Mouse (Mus musculus) mesoderm, embryonic 11.5 days (tissue): ENCODE results near the gene Kti12.

Experiments
- DNase-seq: peaks from one replicate; pipeline ENCODE4 v3.0.0-alpha.2; 2012; ENCODE audit warnings: low read depth, low spot score

Kti12 gene

DNA sequence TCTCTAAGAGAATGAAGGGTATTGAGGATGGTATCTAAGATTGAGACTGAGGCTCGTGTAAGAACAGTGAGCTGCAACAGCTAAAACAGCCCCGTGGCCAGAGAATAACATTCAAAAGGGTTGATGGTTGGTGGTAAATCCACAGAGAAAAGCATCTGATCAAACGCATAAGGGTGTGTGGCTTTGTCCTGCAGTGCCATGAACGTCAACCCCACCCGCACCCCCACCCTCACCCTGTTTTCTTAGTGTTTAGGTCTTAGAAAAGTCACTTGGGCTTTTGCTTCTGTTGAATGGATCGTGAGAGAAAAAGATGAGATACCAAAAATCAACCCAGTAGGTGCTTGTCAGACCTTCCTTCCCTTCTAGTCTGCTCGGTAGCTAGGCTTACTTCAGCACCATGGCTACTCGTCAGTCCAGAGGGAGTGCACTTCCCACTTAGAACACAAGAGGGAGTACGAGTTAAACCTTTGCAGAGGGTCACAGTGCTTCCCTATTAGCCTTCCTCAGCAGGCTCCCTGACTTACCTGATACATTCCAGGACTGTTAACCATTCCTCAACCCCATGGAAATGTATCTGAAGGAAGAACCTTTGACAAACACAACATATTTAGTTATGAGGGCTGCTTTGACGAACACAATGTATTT lies 22.3 kb downstream of the Kti12 start:
- peak; percentile 90 for DNase-seq

DNA sequence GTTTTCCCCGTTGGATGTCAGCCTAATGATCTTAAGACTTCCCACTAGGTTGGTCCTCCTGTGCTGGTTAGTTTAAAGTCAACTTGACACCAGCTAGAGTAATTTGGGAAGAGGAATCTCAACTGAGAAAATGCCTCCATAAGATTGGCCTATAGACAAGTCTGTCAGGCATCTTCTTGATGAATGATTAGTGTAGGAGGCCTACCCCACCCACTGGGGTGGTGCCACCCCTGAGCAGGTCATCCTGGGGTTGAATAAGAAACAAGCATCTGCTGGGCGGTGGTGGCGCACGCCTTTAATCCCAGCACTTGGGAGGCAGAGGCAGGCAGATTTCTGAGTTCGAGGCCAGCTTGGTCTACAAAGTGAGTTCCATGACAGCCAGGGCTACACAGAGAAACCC lies 26.2 kb downstream of the Kti12 start:
- DNase-seq, result no peak

DNA sequence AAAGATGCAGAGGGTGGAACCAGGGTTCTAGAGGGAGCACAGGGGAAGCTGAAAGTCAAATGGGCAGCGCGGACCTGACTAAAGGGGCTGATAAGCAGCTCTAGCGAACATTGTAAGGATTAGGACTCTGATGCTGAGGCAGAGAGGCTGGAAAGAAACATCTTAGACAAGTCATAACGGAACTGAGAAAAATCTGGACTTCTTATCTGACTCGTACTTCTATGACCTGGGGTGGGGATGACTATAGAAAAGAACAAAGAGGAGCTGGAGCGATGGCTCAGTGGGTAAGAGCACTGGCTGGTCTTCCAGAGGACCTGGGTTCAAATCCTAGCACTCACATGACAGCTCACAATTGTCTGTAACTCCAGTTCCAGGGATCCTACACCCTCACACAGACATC lies 30.3 kb downstream of the Kti12 start:
- no peak for DNase-seq

DNA sequence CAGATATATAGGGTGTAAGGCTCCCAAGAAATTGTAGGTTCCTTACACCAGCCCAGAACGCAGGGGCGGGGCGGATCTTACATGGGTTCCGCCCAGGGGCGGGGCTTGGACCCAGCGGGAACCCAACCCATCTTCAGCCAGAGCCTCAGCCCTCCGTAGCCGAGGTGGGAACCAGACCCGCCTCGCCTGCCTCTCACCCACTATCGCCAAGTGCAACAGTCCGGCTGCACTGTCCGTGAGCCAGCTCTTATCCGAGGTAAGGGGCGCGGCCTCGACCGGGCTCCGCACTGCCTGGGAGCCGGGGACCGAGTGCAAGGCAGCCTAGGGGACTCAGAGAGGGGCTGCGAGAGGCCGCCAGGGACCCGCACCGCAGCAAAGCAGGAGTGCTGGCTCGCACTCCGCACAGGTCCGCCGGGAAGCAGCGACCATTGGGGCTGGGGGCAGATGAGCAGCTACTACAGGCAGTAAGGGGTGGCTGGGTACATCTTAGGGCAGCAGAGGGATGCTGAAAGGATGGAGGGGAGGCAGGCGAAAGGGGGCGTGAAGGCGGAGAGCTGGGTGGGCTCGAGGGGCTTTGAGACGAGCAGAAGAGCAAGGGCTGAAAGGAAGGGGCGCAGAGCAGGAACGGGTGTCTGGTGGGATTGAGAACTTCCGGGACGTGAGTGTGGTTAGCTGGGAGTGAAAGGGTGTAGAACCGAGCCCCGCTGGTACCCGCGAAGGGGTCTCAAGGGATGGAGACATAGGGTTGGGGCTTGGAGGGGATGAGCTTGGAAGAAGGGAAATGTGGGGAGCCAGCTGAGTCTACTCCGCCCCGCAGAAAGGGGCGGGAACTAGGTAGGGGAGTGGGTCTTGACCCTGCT lies 31.6 kb downstream of the Kti12 start, which contains the start of gene Rab3b:
Rab3b (plus strand) TSS at position 101 of the 860 bp plus-strand sequence.
- DNase-seq, result peak; percentile 57

DNA sequence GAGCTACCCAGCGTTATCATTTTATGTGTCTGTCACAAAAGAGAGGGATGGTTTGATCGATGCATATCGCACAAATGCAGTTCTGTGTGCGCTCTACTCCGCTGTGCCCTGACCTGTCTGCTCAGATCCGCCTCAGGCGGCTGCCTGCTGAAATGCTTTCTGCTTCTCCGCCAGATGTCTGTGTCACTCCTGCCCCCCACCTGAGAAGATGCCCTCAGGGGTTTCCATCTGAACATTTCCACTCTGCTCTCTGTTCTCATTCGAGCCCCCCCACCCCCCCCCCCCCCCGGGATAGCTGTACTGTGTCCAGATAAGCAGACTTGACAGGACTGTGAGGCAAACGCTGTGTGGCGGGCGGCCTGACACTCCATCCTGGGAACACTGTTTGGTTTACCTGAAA lies 36.2 kb downstream of the Kti12 start:
- peak; percentile 43 for DNase-seq

DNA sequence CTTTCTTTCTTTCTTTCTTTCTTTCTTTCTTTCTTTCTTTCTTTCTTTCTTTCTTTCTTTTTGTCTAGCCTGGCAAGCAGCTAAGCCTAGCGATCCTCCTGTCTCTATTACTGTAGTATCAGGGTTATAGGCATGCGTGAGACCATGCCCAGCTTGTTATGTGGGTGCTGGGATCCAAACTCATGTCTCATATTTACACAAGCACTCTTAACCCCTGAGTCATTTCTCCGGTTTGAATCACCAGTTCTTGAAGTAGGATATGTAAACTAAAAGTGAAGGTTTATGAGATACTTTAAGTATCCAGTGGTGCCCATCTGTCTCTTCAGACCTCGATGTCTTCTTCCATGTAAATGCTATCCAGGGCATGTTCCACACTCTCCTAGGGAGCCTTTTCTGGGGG lies 39.9 kb downstream of the Kti12 start:
- DNase-seq, result no peak

DNA sequence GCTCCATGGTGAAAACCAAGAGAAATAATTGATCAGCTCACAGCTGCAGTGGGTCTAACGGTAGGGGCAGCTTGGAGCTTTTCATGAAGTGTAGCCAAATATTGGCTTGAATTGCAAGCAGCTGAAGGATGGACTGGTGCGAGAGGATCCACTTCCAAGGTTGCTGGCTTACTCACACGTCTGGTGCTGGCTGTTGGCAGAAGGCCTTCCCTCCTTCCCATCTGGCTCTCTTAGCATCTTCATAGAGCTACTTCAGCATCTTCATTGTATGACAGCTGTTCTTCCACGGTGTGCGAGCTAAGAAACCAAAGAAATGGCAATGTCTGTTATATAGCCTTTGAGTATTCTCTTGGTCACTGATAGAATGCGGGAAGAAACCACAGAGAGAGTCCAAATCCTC lies 43.3 kb downstream of the Kti12 start:
- no peak for DNase-seq
